13 mouse cellular contexts compared by ENCODE assay signal in the genomic region with DNA sequence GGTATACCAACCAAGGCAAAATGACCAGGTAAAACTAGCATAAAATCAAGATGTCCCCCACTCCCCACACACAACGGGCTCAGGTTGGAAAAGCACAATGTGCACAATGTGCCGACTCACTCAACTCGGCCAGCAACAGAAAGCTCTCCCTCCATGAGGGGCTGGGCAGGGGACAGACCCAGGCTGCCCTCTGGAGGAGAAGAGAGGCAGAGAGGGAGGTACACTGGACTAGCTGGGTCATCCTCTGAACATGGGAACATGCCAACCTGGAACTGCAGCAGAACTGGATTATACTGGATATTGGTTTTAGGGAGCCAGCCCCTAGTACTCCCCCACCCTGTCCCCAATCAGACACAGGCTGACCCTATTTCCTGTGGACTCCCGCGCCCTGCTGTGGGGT. TPM values are rescaled to one million over a fixed set of nuclear protein-coding genes. Genes with fewer than 3 reads are reported as not detected.
DNase-seq lines count a peak whose midpoint lies in the region; ATAC-seq and TF ChIP-seq lines count a peak whose summit lies in the region.
"Had no signal": no experiment of that assay in that cellular context is flagged by ENCODE, and none has a peak within 500 bp of the region (broad histone marks: within the 10 kb centered on the region; RNA-seq: fewer than 3 reads in every experiment).

No protein-coding gene starts in this region.

- H3K9ac ChIP-seq in hindbrain, embryonic 15.5 days, result no peak overlapping the region
- no peak overlapping the region for H3K9ac ChIP-seq in hindbrain, embryonic 13.5 days
- H3K9ac ChIP-seq in ES-Bruce4 (ENCODE audit: low read depth, poor library complexity, severe bottlenecking), result no peak overlapping the region
- no peak overlapping the region for H3K9ac ChIP-seq in forebrain, embryonic 11.5 days (ENCODE audit: low read length)

- no peaks in the 10 kb centered on the region for H3K9me3 ChIP-seq in hindbrain, embryonic 15.5 days
- no peaks in the 10 kb centered on the region for H3K9me3 ChIP-seq in hindbrain, embryonic 13.5 days
- no peaks in the 10 kb centered on the region for H3K9me3 ChIP-seq in ES-Bruce4 (replicated peaks; ENCODE audit: control insufficient read depth, insufficient read depth, low read length, poor library complexity, severe bottlenecking)
- H3K9me3 ChIP-seq in forebrain, embryonic 11.5 days (ENCODE audit: control insufficient read depth, low read length), result no peaks in the 10 kb centered on the region

- no peak overlapping the region for H3K27ac ChIP-seq in hindbrain, embryonic 15.5 days (replicated peaks)
- no peak overlapping the region for H3K27ac ChIP-seq in hindbrain, embryonic 13.5 days
- no peak overlapping the region for H3K27ac ChIP-seq in ES-Bruce4 (ENCODE audit: insufficient read depth, low read length)
- H3K27ac ChIP-seq in forebrain, embryonic 11.5 days (ENCODE audit: low read depth, low read length), result no peak overlapping the region

- no peak overlapping the region for H3K4me2 ChIP-seq in hindbrain, embryonic 15.5 days
- no peak overlapping the region for H3K4me2 ChIP-seq in hindbrain, embryonic 13.5 days
- H3K4me2 ChIP-seq in forebrain, embryonic 11.5 days (ENCODE audit: low read depth, low read length, severe bottlenecking), result no peak overlapping the region

- H3K4me3 ChIP-seq in hindbrain, embryonic 15.5 days, result no peak overlapping the region
- no peak overlapping the region for H3K4me3 ChIP-seq in hindbrain, embryonic 13.5 days
- no peak overlapping the region for H3K4me3 ChIP-seq in ES-Bruce4 (ENCODE audit: low read depth, low read length)
- H3K4me3 ChIP-seq in forebrain, embryonic 11.5 days (ENCODE audit: low read depth, low read length), result no peak overlapping the region

- 0 out of 2 replicates have a peak, but pooled peaks have one; percentile 71 for ATAC-seq in hindbrain, embryonic 15.5 days (ENCODE audit: low FRiP score, low read depth)
- no peak for ATAC-seq in hindbrain, embryonic 13.5 days (ENCODE audit: low FRiP score)
- peak; percentile 55 for ATAC-seq in forebrain, embryonic 11.5 days (replicated peaks; ENCODE audit: low FRiP score)
- ATAC-seq in megakaryocyte-erythroid progenitor cell, adult 5-6 weeks (replicated peaks; ENCODE audit: low FRiP score, low TSS enrichment, poor library complexity, severe bottlenecking), result 0 out of 2 replicates have a peak, but pooled peaks have one; percentile 28
- no peak for ATAC-seq in erythroblast, adult 5-6 weeks (replicated peaks; ENCODE audit: low FRiP score, poor library complexity, severe bottlenecking)

- H3K27me3 ChIP-seq in hindbrain, embryonic 15.5 days, result no peaks in the 10 kb centered on the region
- H3K27me3 ChIP-seq in hindbrain, embryonic 13.5 days, result no peaks in the 10 kb centered on the region
- H3K27me3 ChIP-seq in ES-Bruce4 (ENCODE audit: control insufficient read depth, insufficient read depth, low read length, poor library complexity, severe bottlenecking), result no peaks in the 10 kb centered on the region
- H3K27me3 ChIP-seq in forebrain, embryonic 11.5 days (ENCODE audit: control insufficient read depth, insufficient read depth, low read length), result no peaks in the 10 kb centered on the region

- DNase-seq in forebrain, embryonic 11.5 days (ENCODE audit: low spot score), result no peak
- no peak for DNase-seq in adrenal gland, adult 2 months
- no peak for DNase-seq in layer of hippocampus, adult 8-10 months (ENCODE audit: low spot score in 2 of 2)
- DNase-seq: cerebellum, adult 9-11 months; heart, postnatal 36 days; right cerebral cortex, postnatal 14 days; thymus, postnatal 25 days had no signal

- H3K36me3 ChIP-seq in hindbrain, embryonic 15.5 days, result peaks cover 17% of the 10 kb centered on the region; the same call in 1 of the 2 replicates
- H3K36me3 ChIP-seq in hindbrain, embryonic 13.5 days, result peaks cover 20% of the 10 kb centered on the region
- peaks cover 17% of the 10 kb centered on the region; the same call in 1 of the 2 replicates for H3K36me3 ChIP-seq in ES-Bruce4 (ENCODE audit: control insufficient read depth, insufficient read depth, low read length, poor library complexity, severe bottlenecking)
- H3K36me3 ChIP-seq in forebrain, embryonic 11.5 days (ENCODE audit: control insufficient read depth, insufficient read depth, low read length), result no peaks in the 10 kb centered on the region; the same call in 1 of the 2 replicates

- no peaks in the 10 kb centered on the region for H3K4me1 ChIP-seq in hindbrain, embryonic 15.5 days (replicated peaks)
- H3K4me1 ChIP-seq in hindbrain, embryonic 13.5 days (replicated peaks), result peaks cover 3% of the 10 kb centered on the region; the same call in 1 of the 2 replicates
- H3K4me1 ChIP-seq in ES-Bruce4 (ENCODE audit: control insufficient read depth, insufficient read depth, low read length), result no peaks in the 10 kb centered on the region
- H3K4me1 ChIP-seq in forebrain, embryonic 11.5 days (replicated peaks; ENCODE audit: control insufficient read depth, insufficient read depth, low read length), result no peaks in the 10 kb centered on the region

- TF ChIP-seq EP300 in ES-Bruce4 (IDR thresholded peaks at IDR 0.05; ENCODE audit: insufficient read depth, low read depth, low read length), result no peak

- no peak for TF ChIP-seq POLR2A in ES-Bruce4 (IDR thresholded peaks at IDR 0.05; ENCODE audit: insufficient read depth, low read length)

- WGBS in hindbrain, embryonic 15.5 days, result 64% methylated on average over 5 of the region's 5 CpGs
- 61% methylated on average over 5 of the region's 5 CpGs for WGBS in hindbrain, embryonic 13.5 days
- 59% methylated on average over 5 of the region's 5 CpGs for WGBS in forebrain, embryonic 11.5 days

- TF ChIP-seq CTCF in ES-Bruce4 (IDR thresholded peaks at IDR 0.05; ENCODE audit: low read depth, low read length), result peak; percentile 43

RNA-seq across cellular contexts. Expression of a gene that starts 14.0 kb away (rescaled TPM):
- polyA plus RNA-seq in hindbrain, embryonic 15.5 days (2015; fragmentation: Nextera tagmentation; extraction: Ambion mirVana), result 39.5 and 44.1 TPM in 2 replicates
- 45.4 and 47.3 TPM in 2 replicates for polyA plus RNA-seq in hindbrain, embryonic 13.5 days (2015; fragmentation: Nextera tagmentation; extraction: Ambion mirVana)
- polyA plus RNA-seq in ES-Bruce4 (2011; ENCODE audit: insufficient read depth, insufficient read length, low read depth, missing spikeins), result 20.3 and 22.2 TPM in 2 replicates
- polyA plus RNA-seq in forebrain, embryonic 11.5 days (2014; fragmentation: Nextera tagmentation; extraction: Ambion mirVana), result 66.8 and 70.9 TPM in 2 replicates
- 4.9 and 5.8 TPM in 2 replicates for total RNA-seq in megakaryocyte-erythroid progenitor cell, adult 5-6 weeks (2014; fragmentation: Nextera tagmentation)
- 1.4 and 7.3 TPM in 2 replicates for total RNA-seq in megakaryocyte-erythroid progenitor cell, adult 5-6 weeks (2017)
- total RNA-seq in erythroblast, adult 5-6 weeks (2015; ENCODE audit: low replicate concordance), result 8.6 and 14.0 TPM in 2 replicates
- total RNA-seq in erythroblast, adult 5-6 weeks (2017; ENCODE audit: low replicate concordance), result 1.5 and 3.3 TPM in 2 replicates
- 100 to 1,000 TPM in 1 of 2 experiments, 10 to 100 TPM in 1; 56.9 to 110 TPM for total RNA-seq in adrenal gland, adult 2 months (2021)
- 336 and 405 TPM in 2 replicates for polyA plus RNA-seq in adrenal gland, adult 2 months (2012; rRNA removed)
- 10 to 100 TPM in 3 of 4 experiments, 1 to 10 TPM in 1; 7.7 to 23.1 (median 16.0) TPM for total RNA-seq in layer of hippocampus, adult 8-10 months (2022)

RNA-seq across cellular contexts. Expression of a gene that starts 31.2 kb away (rescaled TPM):
- polyA plus RNA-seq in hindbrain, embryonic 15.5 days (2015; fragmentation: Nextera tagmentation; extraction: Ambion mirVana), result not detected in 2 replicates
- polyA plus RNA-seq in hindbrain, embryonic 13.5 days (2015; fragmentation: Nextera tagmentation; extraction: Ambion mirVana), result not detected in 2 replicates
- polyA plus RNA-seq in ES-Bruce4 (2011; ENCODE audit: insufficient read depth, insufficient read length, low read depth, missing spikeins), result not detected in 2 replicates
- not detected in 2 replicates for polyA plus RNA-seq in forebrain, embryonic 11.5 days (2014; fragmentation: Nextera tagmentation; extraction: Ambion mirVana)
- not detected in 2 replicates for total RNA-seq in megakaryocyte-erythroid progenitor cell, adult 5-6 weeks (2014; fragmentation: Nextera tagmentation)
- not detected in 2 replicates for total RNA-seq in megakaryocyte-erythroid progenitor cell, adult 5-6 weeks (2017)
- not detected in 2 replicates for total RNA-seq in erythroblast, adult 5-6 weeks (2015; ENCODE audit: low replicate concordance)
- not detected in 2 replicates for total RNA-seq in erythroblast, adult 5-6 weeks (2017; ENCODE audit: low replicate concordance)
- total RNA-seq in adrenal gland, adult 2 months (2021), result not detected
- not detected in 2 replicates for polyA plus RNA-seq in adrenal gland, adult 2 months (2012; rRNA removed)
- total RNA-seq in layer of hippocampus, adult 8-10 months (2022), result not detected
- total RNA-seq: heart, postnatal 36 days; left cerebral cortex, postnatal 25 days had no signal

RNA-seq across cellular contexts. Expression of a gene that starts 31.8 kb away (rescaled TPM):
- polyA plus RNA-seq in hindbrain, embryonic 15.5 days (2015; fragmentation: Nextera tagmentation; extraction: Ambion mirVana), result not detected in 2 replicates
- not detected in 2 replicates for polyA plus RNA-seq in hindbrain, embryonic 13.5 days (2015; fragmentation: Nextera tagmentation; extraction: Ambion mirVana)
- polyA plus RNA-seq in ES-Bruce4 (2011; ENCODE audit: insufficient read depth, insufficient read length, low read depth, missing spikeins), result not detected in 2 replicates
- not detected in 2 replicates for polyA plus RNA-seq in forebrain, embryonic 11.5 days (2014; fragmentation: Nextera tagmentation; extraction: Ambion mirVana)
- not detected in 2 replicates for total RNA-seq in megakaryocyte-erythroid progenitor cell, adult 5-6 weeks (2014; fragmentation: Nextera tagmentation)
- total RNA-seq in megakaryocyte-erythroid progenitor cell, adult 5-6 weeks (2017), result not detected in 2 replicates
- not detected in 2 replicates for total RNA-seq in erythroblast, adult 5-6 weeks (2015; ENCODE audit: low replicate concordance)
- total RNA-seq in erythroblast, adult 5-6 weeks (2017; ENCODE audit: low replicate concordance), result not detected in 2 replicates
- not detected for total RNA-seq in adrenal gland, adult 2 months (2021)
- not detected in 2 replicates for polyA plus RNA-seq in adrenal gland, adult 2 months (2012; rRNA removed)
- not detected for total RNA-seq in layer of hippocampus, adult 8-10 months (2022)
- total RNA-seq: heart, postnatal 36 days; left cerebral cortex, postnatal 25 days had no signal

RNA-seq across cellular contexts. Expression of a gene that starts 42.4 kb away (rescaled TPM):
- polyA plus RNA-seq in hindbrain, embryonic 15.5 days (2015; fragmentation: Nextera tagmentation; extraction: Ambion mirVana), result 2.7 TPM in 2 replicates
- 2.1 and 2.3 TPM in 2 replicates for polyA plus RNA-seq in hindbrain, embryonic 13.5 days (2015; fragmentation: Nextera tagmentation; extraction: Ambion mirVana)
- polyA plus RNA-seq in ES-Bruce4 (2011; ENCODE audit: insufficient read depth, insufficient read length, low read depth, missing spikeins), result 53.7 and 58.1 TPM in 2 replicates
- 3.3 and 3.6 TPM in 2 replicates for polyA plus RNA-seq in forebrain, embryonic 11.5 days (2014; fragmentation: Nextera tagmentation; extraction: Ambion mirVana)
- 0.32 and 1.2 TPM in 2 replicates for total RNA-seq in megakaryocyte-erythroid progenitor cell, adult 5-6 weeks (2014; fragmentation: Nextera tagmentation)
- total RNA-seq in megakaryocyte-erythroid progenitor cell, adult 5-6 weeks (2017), result 1.1 and 1.7 TPM in 2 replicates
- total RNA-seq in erythroblast, adult 5-6 weeks (2015; ENCODE audit: low replicate concordance), result 0.96 and 1.0 TPM in 2 replicates
- 0.51 and 0.70 TPM in 2 replicates for total RNA-seq in erythroblast, adult 5-6 weeks (2017; ENCODE audit: low replicate concordance)
- total RNA-seq in adrenal gland, adult 2 months (2021), result 10 to 100 TPM; 31.1 to 53.2 TPM
- polyA plus RNA-seq in adrenal gland, adult 2 months (2012; rRNA removed), result 19.1 and 19.5 TPM in 2 replicates
- total RNA-seq in layer of hippocampus, adult 8-10 months (2022), result 10 to 100 TPM; 59.8 to 75.9 (median 66.7) TPM

RNA-seq across cellular contexts. Expression of a gene that starts 43.2 kb away (rescaled TPM):
- not detected in 2 replicates for polyA plus RNA-seq in hindbrain, embryonic 15.5 days (2015; fragmentation: Nextera tagmentation; extraction: Ambion mirVana)
- polyA plus RNA-seq in hindbrain, embryonic 13.5 days (2015; fragmentation: Nextera tagmentation; extraction: Ambion mirVana), result not detected in 2 replicates
- polyA plus RNA-seq in ES-Bruce4 (2011; ENCODE audit: insufficient read depth, insufficient read length, low read depth, missing spikeins), result not detected in 2 replicates
- not detected in 2 replicates for polyA plus RNA-seq in forebrain, embryonic 11.5 days (2014; fragmentation: Nextera tagmentation; extraction: Ambion mirVana)
- not detected in 2 replicates for total RNA-seq in megakaryocyte-erythroid progenitor cell, adult 5-6 weeks (2014; fragmentation: Nextera tagmentation)
- not detected in 2 replicates for total RNA-seq in megakaryocyte-erythroid progenitor cell, adult 5-6 weeks (2017)
- total RNA-seq in erythroblast, adult 5-6 weeks (2015; ENCODE audit: low replicate concordance), result not detected in 2 replicates
- not detected in 2 replicates for total RNA-seq in erythroblast, adult 5-6 weeks (2017; ENCODE audit: low replicate concordance)
- total RNA-seq in adrenal gland, adult 2 months (2021), result under 1 TPM in 1 of 2 experiments, not detected in 1; 0.29 TPM
- 0.09 TPM in 1 of 2 replicates, not detected in the other for polyA plus RNA-seq in adrenal gland, adult 2 months (2012; rRNA removed)
- total RNA-seq in layer of hippocampus, adult 8-10 months (2022), result not detected
- total RNA-seq: heart, postnatal 36 days; left cerebral cortex, postnatal 25 days had no signal

Comparison
In these comparisons a context has a peak if more than half of its experiments do, and no peak if none do; other contexts are left out.
1. ATAC-seq: peak in hindbrain, embryonic 15.5 days (single experiment), forebrain, embryonic 11.5 days (single experiment) and megakaryocyte-erythroid progenitor cell, adult 5-6 weeks (single experiment); none in hindbrain, embryonic 13.5 days (single experiment) and erythroblast, adult 5-6 weeks (single experiment).